Mouse (Mus musculus) v-Abl transformed pro-B cells (cell line): ENCODE measurements around the gene Sema4b.

Source experiments
- in situ Hi-C, 2 experiments: fragments of 400-800 bp; cut with MboI; formaldehyde crosslinking; loops; one replicate each; pipeline ENCODE4 v1.15.1; 2025; ENCODE audit not compliant: unreplicated experiment in 2 of 2

Sema4b gene

DNA sequence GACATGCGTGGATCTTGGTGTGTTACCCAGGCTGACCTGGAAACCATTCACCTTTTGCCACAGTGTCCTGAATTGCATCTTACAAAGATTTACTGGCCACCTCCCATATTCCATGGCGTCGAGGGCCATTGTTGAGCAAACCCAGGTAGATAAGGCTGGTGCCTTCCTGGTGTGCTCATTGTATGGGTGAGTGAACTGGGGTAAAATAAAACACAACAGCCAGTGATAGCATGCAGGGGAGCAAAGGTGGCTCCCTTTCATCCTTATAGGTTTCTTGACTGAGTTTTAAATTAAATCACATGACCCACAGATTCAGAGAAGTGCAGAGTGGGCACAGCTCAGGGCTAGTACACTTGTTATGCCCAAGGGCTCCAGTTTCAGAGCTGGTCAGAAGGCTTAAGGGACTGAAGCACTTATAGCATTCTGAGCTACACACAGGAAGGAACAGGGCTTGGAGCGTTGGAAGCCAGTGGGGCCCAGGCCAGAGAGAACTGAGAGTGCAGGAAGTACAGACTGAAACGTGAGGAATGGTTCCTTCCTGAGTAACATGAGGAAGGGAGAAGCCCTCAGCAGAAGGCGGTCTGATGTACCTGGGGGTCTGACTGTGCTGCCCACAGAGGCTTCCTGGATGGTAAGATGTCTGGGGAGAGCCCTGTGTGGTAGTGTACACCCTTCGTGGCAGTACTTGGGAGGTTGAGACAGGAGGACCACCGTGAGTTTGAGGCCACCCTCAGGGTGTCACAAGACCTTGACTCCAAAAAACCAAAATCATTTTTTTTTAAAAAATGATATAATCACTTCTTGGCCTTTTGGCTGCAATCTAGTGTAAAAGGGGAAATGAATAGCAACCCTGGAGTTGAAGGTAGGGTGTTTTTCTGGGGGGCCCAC lies 14.3 kb upstream of the Sema4b start:
- in situ Hi-C loops: no loop called here

DNA sequence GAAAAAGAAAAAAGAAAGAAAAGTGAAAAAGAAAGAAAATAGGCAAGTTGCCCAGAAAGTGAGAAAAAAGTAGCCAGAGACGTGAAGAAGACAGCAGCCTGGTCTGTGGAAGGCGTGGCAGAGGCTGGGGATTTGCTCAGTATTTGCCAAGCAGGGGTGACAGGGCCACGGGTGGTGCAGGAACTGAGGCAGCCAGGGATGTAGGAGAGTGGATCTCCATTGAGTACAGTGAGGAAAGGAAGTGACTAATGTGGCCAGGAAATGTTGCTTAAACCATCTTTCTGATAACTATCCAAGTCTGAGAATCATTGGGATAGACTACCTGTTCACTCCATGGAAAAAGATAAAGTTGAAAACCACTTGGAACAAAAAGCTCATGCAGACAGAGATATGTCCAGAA lies 10.5 kb upstream of the Sema4b start:
- in situ Hi-C loops: no loop called here

DNA sequence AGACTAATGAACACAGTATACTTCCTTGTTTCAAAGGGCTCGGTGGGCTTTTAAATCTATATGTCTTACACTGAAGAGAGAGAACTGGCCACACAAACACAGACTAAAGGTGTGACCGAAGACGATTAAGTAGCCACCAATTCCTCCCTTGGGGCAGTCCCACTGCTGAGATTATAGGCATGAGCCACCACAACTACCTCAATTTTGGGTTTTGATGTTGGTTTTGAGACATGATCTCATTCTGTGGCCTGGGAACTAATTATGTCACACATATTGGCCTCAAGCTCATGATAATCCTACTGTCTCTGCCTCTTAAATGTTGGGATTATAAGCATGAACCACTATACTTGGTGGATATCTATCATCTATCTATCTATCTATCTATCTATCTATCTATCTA lies 9.2 kb upstream of the Sema4b start:
- in situ Hi-C loops: no loop called here

- in situ Hi-C loops: no loop called here
Observed at GRCm38 (mm10) chr7:80178037-80178729, 8.5 kb upstream of the Sema4b start.

- in situ Hi-C loops: no loop called here
Observed at GRCm38 (mm10) chr7:80179327-80179726, 7.3 kb upstream of the Sema4b start.

GRCm38 (mm10) chr7:80179790-80180189 lies 6.9 kb upstream of the Sema4b start:
- in situ Hi-C loops: no loop called here

GRCm38 (mm10) chr7:80180202-80180601 lies 6.4 kb upstream of the Sema4b start:
- in situ Hi-C loops: no loop called here

- in situ Hi-C loops: no loop called here
Observed at GRCm38 (mm10) chr7:80181078-80181477, 5.6 kb upstream of the Sema4b start.

- in situ Hi-C loops: no loop called here
Observed at GRCm38 (mm10) chr7:80182139-80182538, 4.5 kb upstream of the Sema4b start.

DNA sequence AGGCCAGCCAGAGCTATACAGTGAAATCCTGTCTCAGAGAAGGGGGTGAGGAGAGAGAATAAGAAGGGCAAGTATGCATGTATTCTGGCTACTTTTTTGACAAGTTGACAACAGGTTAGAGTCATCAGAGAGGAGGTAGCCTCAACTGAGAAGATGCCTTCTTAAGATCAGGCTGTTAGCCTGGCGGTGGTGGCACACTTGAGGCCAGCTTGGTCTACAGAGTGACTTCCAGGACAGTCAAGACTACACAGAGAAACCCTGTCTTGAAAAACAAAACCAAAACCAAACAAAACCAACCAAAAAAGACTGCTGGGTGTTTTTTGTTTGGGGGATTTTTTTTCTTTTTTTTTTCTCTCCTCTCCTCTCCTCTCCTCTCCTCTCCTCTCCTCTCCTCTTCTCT lies 3.2 kb upstream of the Sema4b start:
- in situ Hi-C loops: no loop called here

- in situ Hi-C loops: no loop called here
Observed at GRCm38 (mm10) chr7:80183969-80184368, 2.7 kb upstream of the Sema4b start.

DNA sequence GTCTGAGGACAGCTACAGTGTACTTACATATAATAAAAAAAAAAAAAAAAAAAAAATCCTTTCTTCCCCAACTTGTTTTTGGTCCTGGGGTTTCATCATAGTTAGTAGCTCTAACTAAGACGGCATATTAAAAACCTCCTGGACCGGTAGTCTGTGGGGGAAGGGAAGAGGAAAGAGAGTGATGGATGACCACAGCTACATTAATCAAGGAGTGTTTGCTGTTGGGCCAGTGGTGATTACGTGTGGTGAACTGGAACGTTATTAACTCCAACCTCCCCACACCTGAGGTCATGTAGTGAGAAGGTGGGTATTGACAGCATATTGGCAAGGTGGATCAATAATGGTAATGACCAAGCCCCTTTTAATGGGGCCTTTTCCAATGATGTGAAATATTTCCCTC lies 2.1 kb upstream of the Sema4b start:
- in situ Hi-C loops: no loop called here

DNA sequence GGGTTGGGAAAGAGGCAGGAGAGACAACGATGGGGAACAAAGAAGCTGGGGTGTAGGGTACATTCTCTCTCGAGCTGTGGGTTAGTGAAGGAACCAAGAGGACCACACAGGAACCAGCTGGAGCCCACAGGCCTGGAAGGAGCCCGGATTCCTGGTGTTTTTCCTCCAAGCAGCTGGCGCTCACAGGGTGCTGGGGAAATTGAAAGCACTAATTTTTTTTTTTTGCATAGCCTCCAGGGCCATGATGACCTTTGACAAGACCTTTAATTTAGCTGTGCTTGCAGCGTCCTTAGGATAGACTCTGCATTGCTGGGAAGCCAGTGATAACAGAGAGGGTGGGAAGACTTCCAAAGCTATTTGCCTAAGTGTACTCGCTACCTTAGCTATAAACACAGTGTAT lies 1.7 kb upstream of the Sema4b start:
- in situ Hi-C loops: no loop called here

DNA sequence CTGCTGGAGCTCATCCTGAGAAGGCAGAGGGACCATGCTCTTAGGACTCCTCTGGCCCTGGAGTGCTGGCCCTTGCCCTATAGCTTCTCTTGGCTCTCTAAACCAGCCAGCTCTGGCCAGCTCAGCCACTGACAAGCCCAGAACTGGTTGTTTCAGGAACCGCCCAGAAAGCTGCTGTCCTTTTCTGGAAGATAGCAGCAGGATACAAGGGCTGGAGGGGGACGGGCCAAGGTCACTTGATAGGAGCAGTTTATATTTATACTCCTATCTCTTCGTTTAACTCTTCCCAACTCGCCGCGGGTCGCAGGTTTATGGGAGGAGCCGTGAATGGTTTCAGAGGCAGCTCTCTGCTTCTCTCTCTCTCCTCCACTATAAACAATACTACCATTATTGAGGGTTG lies 620 bp upstream of the Sema4b start:
- in situ Hi-C loops: no loop called here

DNA sequence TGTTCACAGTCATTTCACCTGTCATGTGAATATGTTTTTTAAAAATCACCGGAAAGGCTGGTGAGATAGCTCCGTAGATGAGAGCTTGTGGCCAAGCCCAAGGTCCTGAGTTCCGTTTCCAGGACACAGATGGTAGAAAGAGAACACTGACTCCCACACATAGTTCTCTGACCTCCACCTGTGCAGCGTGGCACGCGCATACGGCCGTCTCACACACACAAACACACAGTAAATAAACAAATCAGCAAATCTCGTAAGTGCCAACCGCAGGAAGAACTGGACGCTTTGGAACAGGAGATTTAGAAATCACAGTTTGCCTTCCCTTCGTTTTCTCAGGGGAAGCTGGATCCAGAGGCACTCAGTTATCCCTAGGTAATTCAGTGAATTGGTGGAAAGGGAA lies 860 bp downstream of the Sema4b start:
- in situ Hi-C loops: no loop called here

- in situ Hi-C loops: no loop called here
Observed at GRCm38 (mm10) chr7:80188579-80189125, 2.0 kb downstream of the Sema4b start.

DNA sequence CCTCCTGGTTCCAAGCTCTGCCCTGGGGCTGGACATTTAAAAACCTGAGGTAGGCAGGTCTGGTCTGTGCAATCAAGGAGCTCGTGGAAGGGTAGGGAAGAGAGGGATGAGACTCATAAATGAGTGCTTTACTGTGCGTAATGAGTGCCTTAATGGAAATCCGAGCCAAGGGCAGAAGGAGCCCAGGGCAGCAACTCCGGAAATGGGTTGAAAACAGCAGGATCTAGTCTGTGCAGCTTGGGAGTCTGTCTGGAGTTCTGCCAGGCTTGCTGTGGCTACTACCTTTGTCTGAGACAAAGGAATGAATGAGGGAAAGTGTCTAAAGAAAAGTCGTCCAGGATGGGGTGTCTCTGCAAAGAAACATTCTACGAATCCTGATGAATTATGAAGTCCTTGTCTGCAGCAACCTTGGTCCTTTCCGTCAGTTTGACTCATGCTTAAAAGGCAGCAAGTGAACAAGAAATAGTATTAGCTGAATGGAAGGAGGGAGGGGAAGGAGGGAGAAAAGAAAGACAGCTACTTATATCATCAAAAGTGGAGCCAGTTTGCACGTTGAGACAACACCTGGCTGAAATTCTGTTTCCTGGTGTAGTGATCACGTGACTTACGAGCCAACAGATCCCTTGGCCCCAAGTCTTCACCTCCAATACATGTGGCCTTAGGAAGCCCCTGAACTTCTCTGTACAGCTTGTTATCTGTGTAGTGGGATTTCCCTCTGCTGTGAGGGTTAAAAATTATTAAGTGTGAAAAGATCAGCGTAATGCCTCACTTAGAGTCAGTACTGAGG lies 2.7 kb downstream of the Sema4b start:
- in situ Hi-C loops: no loop called here

DNA sequence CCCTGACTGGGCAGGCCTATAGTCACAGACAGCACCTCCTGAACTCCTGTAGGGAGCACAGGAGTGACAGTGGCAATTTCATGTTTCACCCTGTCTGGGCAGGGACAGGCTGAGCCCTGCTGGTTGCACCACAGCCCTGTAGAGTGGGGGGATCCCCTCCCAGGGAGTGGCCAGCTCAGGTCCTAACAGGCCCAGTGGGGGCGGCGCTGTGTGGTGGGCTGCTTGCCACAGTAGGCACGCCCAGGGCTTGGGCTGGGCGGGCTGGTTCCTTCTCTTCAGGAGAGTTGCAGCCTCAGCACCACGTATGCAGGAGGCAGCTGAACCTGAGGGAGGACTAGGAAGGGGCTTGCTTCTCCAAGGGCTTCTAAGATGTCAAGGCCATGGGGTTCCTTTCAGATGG lies 4.8 kb downstream of the Sema4b start:
- in situ Hi-C loops: no loop called here

- in situ Hi-C loops: no loop called here
Observed at GRCm38 (mm10) chr7:80192226-80193061, 5.8 kb downstream of the Sema4b start.
